Mouse (Mus musculus) testis, adult 2 months (tissue): Measurements from ENCODE around the gene Lima1.

Experiments
- CTCF ChIP-seq: fragments of 200-500 bp; IDR thresholded peaks from 2 replicates; pipeline ENCODE4 v1.5.1; 2012; ENCODE audit warnings: low read depth, mild to moderate bottlenecking, inconsistent platforms, low read length, moderate library complexity; ENCODE audit not compliant: control insufficient read depth, insufficient read depth, insufficient replicate concordance
- POLR2A ChIP-seq: fragments of 200-500 bp; IDR thresholded peaks from 2 replicates; pipeline ENCODE4 v1.6.1; 2012; ENCODE audit warnings: low read depth, mild to moderate bottlenecking, inconsistent platforms, low read length, moderate library complexity; ENCODE audit not compliant: control insufficient read depth

- TF ChIP-seq POLR2A (no peak), CTCF (no peak)
Observed at GRCm38 (mm10) chr15:99850265-99850664, 25.0 kb downstream of the Lima1 start.
